ENCODE assay signal across 8 mouse cellular contexts in genomic region chr3:95041625-95042024, GRCm38 (mm10). TPM values are rescaled to one million over a fixed set of nuclear protein-coding genes. Genes with fewer than 3 reads are reported as not detected.
A peak's percentile ranks its signal among the peaks of the same experiment; 100 is the strongest.
DNase-seq lines count a peak whose midpoint lies in the region; ATAC-seq and TF ChIP-seq lines count a peak whose summit lies in the region.

No protein-coding gene starts in this region.

- WGBS in limb, embryonic 15.5 days = 11% methylated on average over 3 of the region's 3 CpGs

- peak overlapping the region; percentile 91 for H3K9ac ChIP-seq in limb, embryonic 15.5 days

- peaks cover 2% of the 10 kb centered on the region for H3K4me1 ChIP-seq in testis, adult 2 months (ENCODE audit: control insufficient read depth, insufficient read depth, low read length)
- peaks cover 14% of the 10 kb centered on the region for H3K4me1 ChIP-seq in limb, embryonic 15.5 days

- no peak for ATAC-seq in limb, embryonic 15.5 days (ENCODE audit: insufficient number of reproducible peaks, low FRiP score, low TSS enrichment, low read depth)
- ATAC-seq in erythroid progenitor cell, adult 5-6 weeks (replicated peaks; ENCODE audit: low FRiP score, poor library complexity, severe bottlenecking) = no peak

- intact Hi-C loops in gastrocnemius, adult 2 months (cut with DNase I) = no loop called here

- TF ChIP-seq POLR2A in testis, adult 2 months (IDR thresholded peaks at IDR 0.05; ENCODE audit: control insufficient read depth, low read depth, low read length) = no peak

- DNase-seq in gastrocnemius, adult 2 months = no peak
- DNase-seq in gastrocnemius, postnatal 25 days = no peak
- DNase-seq in testis, postnatal 14 days (ENCODE audit: low spot score) = no peak
- DNase-seq in embryo, embryonic 9.5 days (ENCODE audit: extremely low spot score) = no peak
- DNase-seq in urinary bladder, postnatal 25 days (ENCODE audit: low spot score) = no peak

- H3K4me3 ChIP-seq in gastrocnemius, adult 2 months = peak overlapping the region; percentile 98
- H3K4me3 ChIP-seq in testis, adult 2 months (ENCODE audit: control insufficient read depth, low read depth, low read length) = peak overlapping the region; percentile 90; the same call in 1 of the 2 replicates
- H3K4me3 ChIP-seq in limb, embryonic 15.5 days = peak overlapping the region; percentile 89

- no peak for TF ChIP-seq CTCF in gastrocnemius, adult 2 months (IDR thresholded peaks at IDR 0.05)
- TF ChIP-seq CTCF in testis, adult 2 months (IDR thresholded peaks at IDR 0.05; ENCODE audit: control insufficient read depth, insufficient read depth, insufficient replicate concordance, low read depth, low read length) = no peak

- peak overlapping the region; percentile 45 for H3K4me2 ChIP-seq in limb, embryonic 15.5 days

- H3K36me3 ChIP-seq in testis, adult 2 months (ENCODE audit: control insufficient read depth, insufficient read depth, low read length) = no peaks in the 10 kb centered on the region
- peaks cover 13% of the 10 kb centered on the region for H3K36me3 ChIP-seq in limb, embryonic 15.5 days

- H3K27ac ChIP-seq in gastrocnemius, adult 2 months = peak overlapping the region; percentile 92
- H3K27ac ChIP-seq in testis, adult 2 months (ENCODE audit: control insufficient read depth, insufficient read depth, low read depth, low read length) = no peak overlapping the region
- H3K27ac ChIP-seq in limb, embryonic 15.5 days = no peak overlapping the region

- H3K27me3 ChIP-seq in testis, adult 2 months (ENCODE audit: control insufficient read depth, insufficient read depth, low read length) = no peaks in the 10 kb centered on the region
- no peaks in the 10 kb centered on the region for H3K27me3 ChIP-seq in limb, embryonic 15.5 days

- no peaks in the 10 kb centered on the region for H3K9me3 ChIP-seq in limb, embryonic 15.5 days

RNA-seq across cellular contexts. Expression of gene Psmd4, which starts 0.8 kb away (rescaled TPM):
- 100 to 1,000 TPM; 164 to 237 TPM for total RNA-seq in gastrocnemius, adult 2 months (2021)
- total RNA-seq in gastrocnemius, postnatal 25 days (2021) = 100 to 1,000 TPM; 163 to 181 TPM
- polyA plus RNA-seq in testis, adult 2 months (2012; rRNA removed) = 209 and 219 TPM in 2 replicates
- polyA plus RNA-seq in limb, embryonic 15.5 days (2015; fragmentation: Nextera tagmentation; extraction: Ambion mirVana) = 253 and 271 TPM in 2 replicates
- 79.6 and 112 TPM in 2 replicates for total RNA-seq in erythroid progenitor cell, adult 5-6 weeks (2015; ENCODE audit: low replicate concordance)
- 111 and 160 TPM in 2 replicates for total RNA-seq in erythroid progenitor cell, adult 5-6 weeks (2017; ENCODE audit: low replicate concordance)

RNA-seq across cellular contexts. Expression of gene Zfp687, which starts 26.4 kb away (rescaled TPM):
- 10 to 100 TPM; 10.9 to 11.5 TPM for total RNA-seq in gastrocnemius, adult 2 months (2021)
- 1 to 10 TPM; 8.4 to 8.9 TPM for total RNA-seq in gastrocnemius, postnatal 25 days (2021)
- 37.7 and 43.3 TPM in 2 replicates for polyA plus RNA-seq in testis, adult 2 months (2012; rRNA removed)
- polyA plus RNA-seq in limb, embryonic 15.5 days (2015; fragmentation: Nextera tagmentation; extraction: Ambion mirVana) = 16.8 and 20.2 TPM in 2 replicates
- total RNA-seq in erythroid progenitor cell, adult 5-6 weeks (2015; ENCODE audit: low replicate concordance) = 7.9 and 26.0 TPM in 2 replicates
- 6.6 and 8.1 TPM in 2 replicates for total RNA-seq in erythroid progenitor cell, adult 5-6 weeks (2017; ENCODE audit: low replicate concordance)
